Mouse (Mus musculus): ENCODE measurements around the gene Anks1b. TPM values are rescaled to one million over a fixed set of nuclear protein-coding genes. Genes with fewer than 3 reads are reported as not detected.

Gene Anks1b
- total and polyA plus RNA-seq, 3 experiments, result not detected

DNA sequence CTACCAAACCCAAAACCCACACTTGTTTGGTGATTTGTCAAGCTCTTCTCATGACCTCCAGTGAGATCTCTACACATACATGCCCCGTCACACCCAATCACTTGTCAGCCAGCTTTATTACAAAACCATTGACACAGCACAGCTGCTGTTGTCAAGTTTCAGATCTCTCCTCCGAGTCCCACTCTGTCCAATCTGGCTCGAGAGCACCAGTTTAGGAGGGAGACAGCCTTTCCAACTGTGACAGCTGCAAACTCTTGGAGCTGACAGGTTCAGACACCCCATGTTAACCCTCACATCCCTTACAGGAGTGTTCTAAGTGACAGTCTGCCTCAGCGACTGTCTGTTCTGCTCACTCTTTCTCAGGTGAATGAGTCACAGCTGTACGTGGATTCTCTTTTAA is 239.4 kb downstream of the Anks1b start:
- TF ChIP-seq CHD2 (IDR thresholded peaks at IDR 0.05; ENCODE audit: low read length) (no peak), MAX (IDR thresholded peaks at IDR 0.05; ENCODE audit: low read length) (no peak), MAZ (IDR thresholded peaks at IDR 0.05; ENCODE audit: low read depth, low read length) (no peak), GATA1 (IDR thresholded peaks at IDR 0.05; ENCODE audit: low read depth, low read length) (no peak), POLR2A (IDR thresholded peaks at IDR 0.05; ENCODE audit: control insufficient read depth in 1 of 2, insufficient read depth in 1 of 2, low read depth in 1 of 2, low read length in 2 of 2, poor library complexity in 1 of 2) (no peak), MYC (IDR thresholded peaks at IDR 0.05; ENCODE audit: low read depth, low read length) (no peak), USF1 (IDR thresholded peaks at IDR 0.05; ENCODE audit: low read depth, low read length) (no peak), CTCF (IDR thresholded peaks at IDR 0.05 in 2 of 3, conservative IDR thresholded peaks at IDR 0.05 in 1 of 3; ENCODE audit: control insufficient read depth in 1 of 3, insufficient read depth in 1 of 3, low read depth in 2 of 3, low read length in 3 of 3, poor library complexity in 1 of 3, severe bottlenecking in 1 of 3) (no peak)
- no peak overlapping the region for H3K4me3 ChIP-seq (ENCODE audit: control insufficient read depth in 1 of 2, insufficient read depth in 1 of 2, low read depth in 2 of 2, low read length in 2 of 2)

DNA sequence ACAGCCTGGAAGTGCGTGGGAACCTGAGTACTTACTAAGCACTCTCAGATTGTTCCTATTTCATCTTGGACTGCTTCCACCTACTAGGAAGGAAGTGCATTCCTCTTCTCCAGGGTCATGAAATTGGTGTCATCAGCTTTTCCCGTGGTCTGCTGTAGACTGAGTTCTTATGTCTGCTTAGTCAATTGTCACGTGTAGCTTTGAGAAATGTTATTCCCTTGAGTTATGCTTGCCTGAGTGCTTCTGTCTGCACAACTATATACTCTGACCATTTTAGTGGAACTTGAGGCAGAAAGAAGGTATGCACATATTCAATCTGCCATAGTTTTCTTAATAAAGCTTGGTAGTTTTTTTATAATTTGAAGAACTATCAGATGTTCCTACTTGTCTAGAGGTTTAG is 243.6 kb downstream of the Anks1b start:
- no peaks in the 10 kb centered on the region for H3K4me1 ChIP-seq (ENCODE audit: control insufficient read depth in 1 of 2, insufficient read depth in 2 of 2, low read length in 2 of 2)
- H3K27me3 ChIP-seq (ENCODE audit: control insufficient read depth in 1 of 2, insufficient read depth in 2 of 2, low read length in 2 of 2), result no peaks in the 10 kb centered on the region
- H3K79me2 ChIP-seq (ENCODE audit: control insufficient read depth, insufficient read depth, low read length, poor library complexity), result no peaks in the 10 kb centered on the region
- TF ChIP-seq TBP (IDR thresholded peaks at IDR 0.05; ENCODE audit: low read depth, low read length), result no peak
- no peak for TF ChIP-seq ZNF384 (IDR thresholded peaks at IDR 0.05; ENCODE audit: low read depth, low read length)
- TF ChIP-seq TAL1 (IDR thresholded peaks at IDR 0.05; ENCODE audit: low read length), result no peak
- TF ChIP-seq CHD1 (IDR thresholded peaks at IDR 0.05; ENCODE audit: low read depth, low read length), result no peak
- TF ChIP-seq NELFE (IDR thresholded peaks at IDR 0.05; ENCODE audit: low read depth, low read length), result no peak
- TF ChIP-seq ZMIZ1 (IDR thresholded peaks at IDR 0.05; ENCODE audit: low read depth, low read length), result no peak
- no peak for TF ChIP-seq POLR2AphosphoS2 (IDR thresholded peaks at IDR 0.05; ENCODE audit: low read length)
- TF ChIP-seq USF1 (IDR thresholded peaks at IDR 0.05; ENCODE audit: low read depth, low read length), result no peak
- no peak for TF ChIP-seq HCFC1 (IDR thresholded peaks at IDR 0.05; ENCODE audit: low read depth, low read length)
- no peak for TF ChIP-seq ELF1 (IDR thresholded peaks at IDR 0.05; ENCODE audit: low read depth, low read length)
- TF ChIP-seq MYC (IDR thresholded peaks at IDR 0.05; ENCODE audit: low read depth, low read length), result no peak
- TF ChIP-seq SMC3 (IDR thresholded peaks at IDR 0.05; ENCODE audit: low read depth, low read length), result no peak
- TF ChIP-seq RCOR1 (IDR thresholded peaks at IDR 0.05; ENCODE audit: low read depth, low read length), result no peak
- TF ChIP-seq MYB (IDR thresholded peaks at IDR 0.05; ENCODE audit: low read depth, low read length), result no peak
- TF ChIP-seq MAFK (IDR thresholded peaks at IDR 0.05; ENCODE audit: borderline replicate concordance, low read depth, low read length), result no peak
- TF ChIP-seq RAD21 (IDR thresholded peaks at IDR 0.05; ENCODE audit: low read depth, low read length), result no peak
- TF ChIP-seq UBTF (IDR thresholded peaks at IDR 0.05; ENCODE audit: borderline replicate concordance, insufficient read depth, low read depth, low read length), result no peak
- no peak for TF ChIP-seq E2F4 (IDR thresholded peaks at IDR 0.05; ENCODE audit: borderline replicate concordance, low read depth, low read length)
- TF ChIP-seq MEF2A (IDR thresholded peaks at IDR 0.05; ENCODE audit: extremely low read depth, insufficient replicate concordance, low read depth, low read length, poor library complexity, severe bottlenecking), result no peak
- H3K9me3 ChIP-seq (replicated peaks; ENCODE audit: insufficient read depth, low read length), result no peaks in the 10 kb centered on the region
- H3K36me3 ChIP-seq (ENCODE audit: control insufficient read depth in 1 of 2, insufficient read depth in 2 of 2, low read length in 2 of 2), result no peaks in the 10 kb centered on the region
- H3K9ac ChIP-seq (ENCODE audit: control insufficient read depth, low read depth, low read length, poor library complexity, severe bottlenecking), result no peak overlapping the region
- H3K4me3 ChIP-seq (ENCODE audit: control insufficient read depth in 1 of 2, insufficient read depth in 1 of 2, low read depth in 2 of 2, low read length in 2 of 2), result no peak overlapping the region
- DNase-seq (ENCODE audit: low read depth, low spot score), result no peak
- H3K27ac ChIP-seq (ENCODE audit: control insufficient read depth, low read depth, low read length), result no peak overlapping the region

More for the DNA sequence above, 239.4 kb downstream of the Anks1b start:
- Histone ChIP-seq H3K9me3 (replicated peaks; ENCODE audit: insufficient read depth, low read length) (no peaks in the 10 kb centered on the region), H3K4me1 (ENCODE audit: control insufficient read depth in 1 of 2, insufficient read depth in 2 of 2, low read length in 2 of 2) (no peaks in the 10 kb centered on the region), H3K9ac (ENCODE audit: control insufficient read depth, low read depth, low read length, poor library complexity, severe bottlenecking) (no peak overlapping the region), H3K36me3 (ENCODE audit: control insufficient read depth in 1 of 2, insufficient read depth in 2 of 2, low read length in 2 of 2) (no peaks in the 10 kb centered on the region), H3K79me2 (ENCODE audit: control insufficient read depth, insufficient read depth, low read length, poor library complexity) (no peaks in the 10 kb centered on the region), H3K27me3 (ENCODE audit: control insufficient read depth in 1 of 2, insufficient read depth in 2 of 2, low read length in 2 of 2) (no peaks in the 10 kb centered on the region), H3K27ac (ENCODE audit: control insufficient read depth, low read depth, low read length) (no peak overlapping the region)
- DNase-seq (ENCODE audit: low read depth, low spot score), result no peak
